Mouse (Mus musculus) MEL (cell line): ENCODE data around the gene Creb3l2. TPM values are rescaled to one million over a fixed set of nuclear protein-coding genes. Genes with fewer than 3 reads are reported as not detected.

Experiments used
- DNase-seq: peaks from one replicate; pipeline ENCODE4 v3.0.0; 2011; ENCODE audit warnings: low read depth, low spot score
- H3K27ac ChIP-seq: 2 replicates; pipeline ENCODE4 v1.5.1; 2012; ENCODE audit warnings: low read depth, mild to moderate bottlenecking, control low read depth, low read length, moderate library complexity; ENCODE audit not compliant: control insufficient read depth
- H3K27me3 ChIP-seq, 2 experiments: fragments of 150-350 bp in 1 of 2; sonication (generic) in 1 of 2; 2 replicates each; pipeline ENCODE4 v1.6.1; 2012; ENCODE audit warnings: low read length in 2 of 2, mild to moderate bottlenecking in 2 of 2, improper control_type of control experiment in 1 of 2, moderate library complexity in 1 of 2; ENCODE audit not compliant: insufficient read depth in 2 of 2, control insufficient read depth in 1 of 2
- H3K36me3 ChIP-seq, 2 experiments: 2 replicates each; pipeline ENCODE4 v1.6.1; 2012 to 2014; ENCODE audit warnings: low read length in 2 of 2, improper control_type of control experiment in 1 of 2, inconsistent platforms in 1 of 2, mild to moderate bottlenecking in 1 of 2; ENCODE audit not compliant: insufficient read depth in 2 of 2, control insufficient read depth in 1 of 2
- H3K4me1 ChIP-seq, 2 experiments: fragments of 150-350 bp in 1 of 2; sonication (generic) in 1 of 2; 2 replicates each; pipeline ENCODE4 v1.6.1; 2012; ENCODE audit warnings: low read length in 2 of 2, improper control_type of control experiment in 1 of 2, mild to moderate bottlenecking in 1 of 2; ENCODE audit not compliant: insufficient read depth in 2 of 2, control insufficient read depth in 1 of 2
- H3K4me3 ChIP-seq, 2 experiments: fragments of 150-350 bp in 1 of 2; sonication (generic) in 1 of 2; 2 replicates each; pipeline ENCODE4 v1.5.1; 2012; ENCODE audit warnings: low read depth in 2 of 2, low read length in 2 of 2, mild to moderate bottlenecking in 2 of 2, moderate library complexity in 2 of 2, control low read depth in 1 of 2, improper control_type of control experiment in 1 of 2; ENCODE audit not compliant: control insufficient read depth in 1 of 2, insufficient read depth in 1 of 2
- H3K79me2 ChIP-seq: 2 replicates; pipeline ENCODE4 v1.6.1; 2012; ENCODE audit warnings: mild to moderate bottlenecking, low read length, moderate library complexity; ENCODE audit not compliant: control insufficient read depth, poor library complexity, insufficient read depth
- H3K9ac ChIP-seq: 2 replicates; pipeline ENCODE4 v1.6.1; 2012; ENCODE audit warnings: low read depth, mild to moderate bottlenecking, control low read depth, low read length, moderate library complexity; ENCODE audit not compliant: control insufficient read depth, poor library complexity, severe bottlenecking
- H3K9me3 ChIP-seq: fragments of 150-350 bp; sonication (generic); replicated peaks from 2 replicates; pipeline ENCODE4 v1.6.1; 2012; ENCODE audit warnings: mild to moderate bottlenecking, low read length, improper control_type of control experiment, moderate library complexity; ENCODE audit not compliant: insufficient read depth
- CHD1 ChIP-seq: IDR thresholded peaks from 2 replicates; pipeline ENCODE4 v1.6.1; 2012; ENCODE audit warnings: low read depth, mild to moderate bottlenecking, inconsistent platforms, low read length, improper control_type of control experiment
- CTCF ChIP-seq, 3 experiments: IDR thresholded peaks in 2 of 3; conservative IDR thresholded peaks in 1 of 3; 2 replicates each; pipeline ENCODE4 v1.5.1; 2011 to 2012; ENCODE audit warnings: low read length in 3 of 3, low read depth in 2 of 3, mild to moderate bottlenecking in 2 of 3, improper control_type of control experiment in 1 of 3, inconsistent platforms in 1 of 3, mixed read lengths in 1 of 3, moderate library complexity in 1 of 3; ENCODE audit not compliant: control insufficient read depth in 1 of 3, insufficient read depth in 1 of 3, poor library complexity in 1 of 3, severe bottlenecking in 1 of 3
- E2F4 ChIP-seq: IDR thresholded peaks from 2 replicates; pipeline ENCODE4 v1.6.1; 2011; ENCODE audit warnings: low read depth, low read length, improper control_type of control experiment, borderline replicate concordance
- ELF1 ChIP-seq: IDR thresholded peaks from 2 replicates; pipeline ENCODE4 v1.6.1; 2014; ENCODE audit warnings: low read depth, mild to moderate bottlenecking, inconsistent platforms, low read length, improper control_type of control experiment, moderate library complexity
- EP300 ChIP-seq, 2 experiments: IDR thresholded peaks; 2 replicates each; pipeline ENCODE4 v1.6.1; 2011; ENCODE audit warnings: improper control_type of control experiment in 2 of 2, low read length in 2 of 2, low read depth in 1 of 2, mild to moderate bottlenecking in 1 of 2
- ETS1 ChIP-seq: IDR thresholded peaks from 2 replicates; pipeline ENCODE4 v1.6.1; 2012; ENCODE audit warnings: low read depth, mild to moderate bottlenecking, inconsistent platforms, low read length, improper control_type of control experiment, moderate library complexity
- GABPA ChIP-seq: IDR thresholded peaks from 2 replicates; pipeline ENCODE4 v1.6.1; 2012; ENCODE audit warnings: low read depth, mild to moderate bottlenecking, inconsistent platforms, low read length, improper control_type of control experiment, moderate library complexity
- GATA1 ChIP-seq: IDR thresholded peaks from 2 replicates; pipeline ENCODE4 v1.6.1; 2011; ENCODE audit warnings: low read depth, low read length, improper control_type of control experiment
- HCFC1 ChIP-seq: IDR thresholded peaks from 2 replicates; pipeline ENCODE4 v1.6.1; 2012; ENCODE audit warnings: low read depth, mild to moderate bottlenecking, inconsistent platforms, low read length, improper control_type of control experiment, moderate library complexity
- JUND ChIP-seq: IDR thresholded peaks from 2 replicates; pipeline ENCODE4 v1.6.1; 2011; ENCODE audit warnings: low read depth, mild to moderate bottlenecking, improper control_type of control experiment, low read length
- KAT2A ChIP-seq: conservative IDR thresholded peaks from 2 replicates; pipeline ENCODE4 v1.6.1; 2012; ENCODE audit warnings: low read depth, low read length, improper control_type of control experiment, inconsistent platforms
- MAFK ChIP-seq: IDR thresholded peaks from 2 replicates; pipeline ENCODE4 v1.6.1; 2011; ENCODE audit warnings: low read depth, mild to moderate bottlenecking, low read length, improper control_type of control experiment, borderline replicate concordance
- MAX ChIP-seq: IDR thresholded peaks from 2 replicates; pipeline ENCODE4 v1.6.1; 2011; ENCODE audit warnings: low read length, improper control_type of control experiment
- MAZ ChIP-seq: IDR thresholded peaks from 2 replicates; pipeline ENCODE4 v1.6.1; 2012; ENCODE audit warnings: low read depth, mild to moderate bottlenecking, inconsistent platforms, low read length, improper control_type of control experiment
- MEF2A ChIP-seq: IDR thresholded peaks from 2 replicates; pipeline ENCODE4 v1.6.1; 2014; ENCODE audit warnings: low read depth, mild to moderate bottlenecking, inconsistent platforms, low read length, improper control_type of control experiment; ENCODE audit not compliant: poor library complexity, insufficient replicate concordance, severe bottlenecking; ENCODE audit errors: extremely low read depth
- MXI1 ChIP-seq: IDR thresholded peaks from 2 replicates; pipeline ENCODE4 v1.6.1; 2011; ENCODE audit warnings: mild to moderate bottlenecking, low read depth, low read length, improper control_type of control experiment
- MYB ChIP-seq: IDR thresholded peaks from 2 replicates; pipeline ENCODE4 v1.6.1; 2011; ENCODE audit warnings: mild to moderate bottlenecking, low read depth, low read length, improper control_type of control experiment
- NELFE ChIP-seq: IDR thresholded peaks from 2 replicates; pipeline ENCODE4 v1.6.1; 2011; ENCODE audit warnings: low read depth, low read length, improper control_type of control experiment
- NRF1 ChIP-seq: IDR thresholded peaks from 2 replicates; pipeline ENCODE4 v1.6.1; 2014; ENCODE audit warnings: low read depth, mild to moderate bottlenecking, inconsistent platforms, low read length, improper control_type of control experiment, moderate library complexity; ENCODE audit not compliant: poor library complexity, insufficient read depth, severe bottlenecking
- POLR2A ChIP-seq, 2 experiments: IDR thresholded peaks; 2 replicates each; pipeline ENCODE4 v1.6.1; 2011 to 2012; ENCODE audit warnings: low read length in 2 of 2, mild to moderate bottlenecking in 2 of 2, control low read depth in 1 of 2, improper control_type of control experiment in 1 of 2, low read depth in 1 of 2, moderate library complexity in 1 of 2; ENCODE audit not compliant: control insufficient read depth in 1 of 2, insufficient read depth in 1 of 2, poor library complexity in 1 of 2
- POLR2AphosphoS2 ChIP-seq: IDR thresholded peaks from 2 replicates; pipeline ENCODE4 v1.6.1; 2011; ENCODE audit warnings: low read length, improper control_type of control experiment
- POLR2AphosphoS5 ChIP-seq: IDR thresholded peaks from 2 replicates; pipeline ENCODE4 v1.6.1; 2012; ENCODE audit warnings: low read depth, borderline replicate concordance, mild to moderate bottlenecking, inconsistent platforms, low read length, moderate library complexity, mixed read lengths
- SMC3 ChIP-seq: IDR thresholded peaks from 2 replicates; pipeline ENCODE4 v1.6.1; 2011; ENCODE audit warnings: low read depth, low read length, improper control_type of control experiment
- TAL1 ChIP-seq: IDR thresholded peaks from 2 replicates; pipeline ENCODE4 v1.6.1; 2012; ENCODE audit warnings: mild to moderate bottlenecking, inconsistent platforms, low read length, moderate library complexity, mixed read lengths
- UBTF ChIP-seq: IDR thresholded peaks from 2 replicates; pipeline ENCODE4 v1.6.1; 2012; ENCODE audit warnings: low read depth, mild to moderate bottlenecking, inconsistent platforms, low read length, improper control_type of control experiment, moderate library complexity, borderline replicate concordance; ENCODE audit not compliant: insufficient read depth
- USF1 ChIP-seq: IDR thresholded peaks from 2 replicates; pipeline ENCODE4 v1.6.1; 2014; ENCODE audit warnings: low read depth, mild to moderate bottlenecking, inconsistent platforms, low read length, improper control_type of control experiment, moderate library complexity
- ZC3H11A ChIP-seq: IDR thresholded peaks from 2 replicates; pipeline ENCODE4 v1.6.1; 2012; ENCODE audit warnings: low read depth, mild to moderate bottlenecking, inconsistent platforms, low read length, improper control_type of control experiment
- ZKSCAN1 ChIP-seq: IDR thresholded peaks from 2 replicates; pipeline ENCODE4 v1.6.1; 2012; ENCODE audit warnings: low read depth, mild to moderate bottlenecking, inconsistent platforms, low read length, improper control_type of control experiment, moderate library complexity
- ZMIZ1 ChIP-seq: IDR thresholded peaks from 2 replicates; pipeline ENCODE4 v1.6.1; 2012; ENCODE audit warnings: low read depth, mild to moderate bottlenecking, inconsistent platforms, low read length, improper control_type of control experiment, moderate library complexity
- ZNF384 ChIP-seq: IDR thresholded peaks from 2 replicates; pipeline ENCODE4 v1.6.1; 2012; ENCODE audit warnings: low read depth, mild to moderate bottlenecking, inconsistent platforms, low read length, improper control_type of control experiment
- polyA plus RNA-seq, 2 experiments: library from polyadenylated mRNA; stranded (reverse) in 1 of 2; unstranded in 1 of 2; fragments of >175 nt in 1 of 2; fragments of >200 nt in 1 of 2; gene quantifications; 2 replicates each; pipeline versions ENCODE4 v1.2.1 to v1.2.4; 2012; ENCODE audit warnings: low replicate concordance in 2 of 2, low read depth in 1 of 2; ENCODE audit not compliant: insufficient read length in 2 of 2, insufficient read depth in 1 of 2, missing spikeins in 1 of 2
- total RNA-seq: library from RNA; depleted of rRNA; stranded (reverse); fragments of 300-350 nt; gene quantifications from 2 replicates; pipeline ENCODE4 v1.2.3, GENCODE M21; 2012

Creb3l2 gene
- total and polyA plus RNA-seq, 3 experiments: not detected

GRCm38 (mm10) chr6:37369750-37370149, 72.2 kb downstream of the Creb3l2 start:
- no peak for TF ChIP-seq NRF1
- TF ChIP-seq GABPA: no peak
- TF ChIP-seq NELFE: no peak
- no peak for TF ChIP-seq MXI1
- TF ChIP-seq USF1: no peak
- TF ChIP-seq POLR2AphosphoS5: no peak
- TF ChIP-seq CHD1: no peak
- TF ChIP-seq ZKSCAN1: no peak
- no peak for TF ChIP-seq MAFK
- no peak for TF ChIP-seq POLR2AphosphoS2
- TF ChIP-seq HCFC1: no peak
- no peak for TF ChIP-seq SMC3
- TF ChIP-seq ZMIZ1: no peak
- no peak for TF ChIP-seq MAX
- TF ChIP-seq ZC3H11A: no peak

GRCm38 (mm10) chr6:37368281-37368680, 73.7 kb downstream of the Creb3l2 start:
- DNase-seq: no peak
- Histone ChIP-seq H3K9me3 (no peaks in the 10 kb centered on the region), H3K4me3 (no peak overlapping the region), H3K9ac (no peak overlapping the region), H3K79me2 (no peaks in the 10 kb centered on the region), H3K27ac (no peak overlapping the region), H3K36me3 (no peaks in the 10 kb centered on the region), H3K27me3 (no peaks in the 10 kb centered on the region), H3K4me1 (no peaks in the 10 kb centered on the region)
- TF ChIP-seq CTCF (IDR thresholded peaks at IDR 0.05 in 2 of 3, conservative IDR thresholded peaks at IDR 0.05 in 1 of 3; ENCODE audit: control insufficient read depth in 1 of 3, insufficient read depth in 1 of 3, low read depth in 2 of 3, low read length in 3 of 3, poor library complexity in 1 of 3, severe bottlenecking in 1 of 3) (no peak), CHD1 (no peak), E2F4 (no peak), UBTF (no peak), ETS1 (no peak), MYB (no peak), TAL1 (no peak), HCFC1 (no peak), KAT2A (no peak), JUND (no peak), GATA1 (no peak), ZNF384 (no peak), POLR2A (IDR thresholded peaks at IDR 0.05; ENCODE audit: control insufficient read depth in 1 of 2, insufficient read depth in 1 of 2, low read depth in 1 of 2, low read length in 2 of 2, poor library complexity in 1 of 2) (no peak), SMC3 (no peak), MAZ (no peak), EP300 (IDR thresholded peaks at IDR 0.05; ENCODE audit: low read depth in 1 of 2, low read length in 2 of 2) (no peak), ELF1 (no peak), MEF2A (no peak), USF1 (no peak)

More at GRCm38 (mm10) chr6:37369750-37370149, 72.2 kb downstream of the Creb3l2 start:
- H3K27me3 ChIP-seq: no peaks in the 10 kb centered on the region
- DNase-seq: no peak
- H3K9ac ChIP-seq: no peak overlapping the region
- H3K9me3 ChIP-seq: no peaks in the 10 kb centered on the region
- no peaks in the 10 kb centered on the region for H3K79me2 ChIP-seq
- no peak overlapping the region for H3K27ac ChIP-seq
- H3K4me1 ChIP-seq: no peaks in the 10 kb centered on the region
- H3K4me3 ChIP-seq: no peak overlapping the region
- no peaks in the 10 kb centered on the region for H3K36me3 ChIP-seq
